Mouse (Mus musculus) MEL (cell line): ENCODE results near the gene Cyp2d26. TPM values are rescaled to one million over a fixed set of nuclear protein-coding genes. Genes with fewer than 3 reads are reported as not detected.

Experiments used
- DNase-seq: peaks from one replicate; pipeline ENCODE4 v3.0.0; 2011; ENCODE audit warnings: low read depth, low spot score
- H3K27ac ChIP-seq: 2 replicates; pipeline ENCODE4 v1.5.1; 2012; ENCODE audit warnings: low read depth, mild to moderate bottlenecking, control low read depth, low read length, moderate library complexity; ENCODE audit not compliant: control insufficient read depth
- H3K27me3 ChIP-seq, 2 experiments: fragments of 150-350 bp in 1 of 2; sonication (generic) in 1 of 2; 2 replicates each; pipeline ENCODE4 v1.6.1; 2012; ENCODE audit warnings: low read length in 2 of 2, mild to moderate bottlenecking in 2 of 2, improper control_type of control experiment in 1 of 2, moderate library complexity in 1 of 2; ENCODE audit not compliant: insufficient read depth in 2 of 2, control insufficient read depth in 1 of 2
- H3K36me3 ChIP-seq, 2 experiments: 2 replicates each; pipeline ENCODE4 v1.6.1; 2012 to 2014; ENCODE audit warnings: low read length in 2 of 2, improper control_type of control experiment in 1 of 2, inconsistent platforms in 1 of 2, mild to moderate bottlenecking in 1 of 2; ENCODE audit not compliant: insufficient read depth in 2 of 2, control insufficient read depth in 1 of 2
- H3K4me1 ChIP-seq, 2 experiments: fragments of 150-350 bp in 1 of 2; sonication (generic) in 1 of 2; 2 replicates each; pipeline ENCODE4 v1.6.1; 2012; ENCODE audit warnings: low read length in 2 of 2, improper control_type of control experiment in 1 of 2, mild to moderate bottlenecking in 1 of 2; ENCODE audit not compliant: insufficient read depth in 2 of 2, control insufficient read depth in 1 of 2
- H3K4me3 ChIP-seq, 2 experiments: fragments of 150-350 bp in 1 of 2; sonication (generic) in 1 of 2; 2 replicates each; pipeline ENCODE4 v1.5.1; 2012; ENCODE audit warnings: low read depth in 2 of 2, low read length in 2 of 2, mild to moderate bottlenecking in 2 of 2, moderate library complexity in 2 of 2, control low read depth in 1 of 2, improper control_type of control experiment in 1 of 2; ENCODE audit not compliant: control insufficient read depth in 1 of 2, insufficient read depth in 1 of 2
- H3K79me2 ChIP-seq: 2 replicates; pipeline ENCODE4 v1.6.1; 2012; ENCODE audit warnings: mild to moderate bottlenecking, low read length, moderate library complexity; ENCODE audit not compliant: control insufficient read depth, poor library complexity, insufficient read depth
- H3K9ac ChIP-seq: 2 replicates; pipeline ENCODE4 v1.6.1; 2012; ENCODE audit warnings: low read depth, mild to moderate bottlenecking, control low read depth, low read length, moderate library complexity; ENCODE audit not compliant: control insufficient read depth, poor library complexity, severe bottlenecking
- H3K9me3 ChIP-seq: fragments of 150-350 bp; sonication (generic); replicated peaks from 2 replicates; pipeline ENCODE4 v1.6.1; 2012; ENCODE audit warnings: mild to moderate bottlenecking, low read length, improper control_type of control experiment, moderate library complexity; ENCODE audit not compliant: insufficient read depth
- CHD2 ChIP-seq: IDR thresholded peaks from 2 replicates; pipeline ENCODE4 v1.6.1; 2011; ENCODE audit warnings: low read length, improper control_type of control experiment
- CTCF ChIP-seq, 3 experiments: IDR thresholded peaks in 2 of 3; conservative IDR thresholded peaks in 1 of 3; 2 replicates each; pipeline ENCODE4 v1.5.1; 2011 to 2012; ENCODE audit warnings: low read length in 3 of 3, low read depth in 2 of 3, mild to moderate bottlenecking in 2 of 3, improper control_type of control experiment in 1 of 3, inconsistent platforms in 1 of 3, mixed read lengths in 1 of 3, moderate library complexity in 1 of 3; ENCODE audit not compliant: control insufficient read depth in 1 of 3, insufficient read depth in 1 of 3, poor library complexity in 1 of 3, severe bottlenecking in 1 of 3
- ELF1 ChIP-seq: IDR thresholded peaks from 2 replicates; pipeline ENCODE4 v1.6.1; 2014; ENCODE audit warnings: low read depth, mild to moderate bottlenecking, inconsistent platforms, low read length, improper control_type of control experiment, moderate library complexity
- EP300 ChIP-seq, 2 experiments: IDR thresholded peaks; 2 replicates each; pipeline ENCODE4 v1.6.1; 2011; ENCODE audit warnings: improper control_type of control experiment in 2 of 2, low read length in 2 of 2, low read depth in 1 of 2, mild to moderate bottlenecking in 1 of 2
- ETS1 ChIP-seq: IDR thresholded peaks from 2 replicates; pipeline ENCODE4 v1.6.1; 2012; ENCODE audit warnings: low read depth, mild to moderate bottlenecking, inconsistent platforms, low read length, improper control_type of control experiment, moderate library complexity
- GABPA ChIP-seq: IDR thresholded peaks from 2 replicates; pipeline ENCODE4 v1.6.1; 2012; ENCODE audit warnings: low read depth, mild to moderate bottlenecking, inconsistent platforms, low read length, improper control_type of control experiment, moderate library complexity
- HCFC1 ChIP-seq: IDR thresholded peaks from 2 replicates; pipeline ENCODE4 v1.6.1; 2012; ENCODE audit warnings: low read depth, mild to moderate bottlenecking, inconsistent platforms, low read length, improper control_type of control experiment, moderate library complexity
- KAT2A ChIP-seq: conservative IDR thresholded peaks from 2 replicates; pipeline ENCODE4 v1.6.1; 2012; ENCODE audit warnings: low read depth, low read length, improper control_type of control experiment, inconsistent platforms
- MAFK ChIP-seq: IDR thresholded peaks from 2 replicates; pipeline ENCODE4 v1.6.1; 2011; ENCODE audit warnings: low read depth, mild to moderate bottlenecking, low read length, improper control_type of control experiment, borderline replicate concordance
- MAX ChIP-seq: IDR thresholded peaks from 2 replicates; pipeline ENCODE4 v1.6.1; 2011; ENCODE audit warnings: low read length, improper control_type of control experiment
- MAZ ChIP-seq: IDR thresholded peaks from 2 replicates; pipeline ENCODE4 v1.6.1; 2012; ENCODE audit warnings: low read depth, mild to moderate bottlenecking, inconsistent platforms, low read length, improper control_type of control experiment
- NRF1 ChIP-seq: IDR thresholded peaks from 2 replicates; pipeline ENCODE4 v1.6.1; 2014; ENCODE audit warnings: low read depth, mild to moderate bottlenecking, inconsistent platforms, low read length, improper control_type of control experiment, moderate library complexity; ENCODE audit not compliant: poor library complexity, insufficient read depth, severe bottlenecking
- POLR2A ChIP-seq, 2 experiments: IDR thresholded peaks; 2 replicates each; pipeline ENCODE4 v1.6.1; 2011 to 2012; ENCODE audit warnings: low read length in 2 of 2, mild to moderate bottlenecking in 2 of 2, control low read depth in 1 of 2, improper control_type of control experiment in 1 of 2, low read depth in 1 of 2, moderate library complexity in 1 of 2; ENCODE audit not compliant: control insufficient read depth in 1 of 2, insufficient read depth in 1 of 2, poor library complexity in 1 of 2
- POLR2AphosphoS2 ChIP-seq: IDR thresholded peaks from 2 replicates; pipeline ENCODE4 v1.6.1; 2011; ENCODE audit warnings: low read length, improper control_type of control experiment
- SIN3A ChIP-seq: IDR thresholded peaks from 2 replicates; pipeline ENCODE4 v1.6.1; 2012; ENCODE audit warnings: low read length, improper control_type of control experiment, inconsistent platforms
- SMC3 ChIP-seq: IDR thresholded peaks from 2 replicates; pipeline ENCODE4 v1.6.1; 2011; ENCODE audit warnings: low read depth, low read length, improper control_type of control experiment
- TCF12 ChIP-seq: IDR thresholded peaks from 2 replicates; pipeline ENCODE4 v1.6.1; 2014; ENCODE audit warnings: low read depth, mild to moderate bottlenecking, inconsistent platforms, low read length, improper control_type of control experiment, moderate library complexity
- UBTF ChIP-seq: IDR thresholded peaks from 2 replicates; pipeline ENCODE4 v1.6.1; 2012; ENCODE audit warnings: low read depth, mild to moderate bottlenecking, inconsistent platforms, low read length, improper control_type of control experiment, moderate library complexity, borderline replicate concordance; ENCODE audit not compliant: insufficient read depth
- USF1 ChIP-seq: IDR thresholded peaks from 2 replicates; pipeline ENCODE4 v1.6.1; 2014; ENCODE audit warnings: low read depth, mild to moderate bottlenecking, inconsistent platforms, low read length, improper control_type of control experiment, moderate library complexity
- ZKSCAN1 ChIP-seq: IDR thresholded peaks from 2 replicates; pipeline ENCODE4 v1.6.1; 2012; ENCODE audit warnings: low read depth, mild to moderate bottlenecking, inconsistent platforms, low read length, improper control_type of control experiment, moderate library complexity
- ZMIZ1 ChIP-seq: IDR thresholded peaks from 2 replicates; pipeline ENCODE4 v1.6.1; 2012; ENCODE audit warnings: low read depth, mild to moderate bottlenecking, inconsistent platforms, low read length, improper control_type of control experiment, moderate library complexity
- polyA plus RNA-seq, 2 experiments: library from polyadenylated mRNA; stranded (reverse) in 1 of 2; unstranded in 1 of 2; fragments of >175 nt in 1 of 2; fragments of >200 nt in 1 of 2; gene quantifications; 2 replicates each; pipeline versions ENCODE4 v1.2.1 to v1.2.4; 2012; ENCODE audit warnings: low replicate concordance in 2 of 2, low read depth in 1 of 2; ENCODE audit not compliant: insufficient read length in 2 of 2, insufficient read depth in 1 of 2, missing spikeins in 1 of 2
- total RNA-seq: library from RNA; depleted of rRNA; stranded (reverse); fragments of 300-350 nt; gene quantifications from 2 replicates; pipeline ENCODE4 v1.2.3, GENCODE M21; 2012

Cyp2d26 gene
- total and polyA plus RNA-seq, 3 experiments, result not detected

DNA sequence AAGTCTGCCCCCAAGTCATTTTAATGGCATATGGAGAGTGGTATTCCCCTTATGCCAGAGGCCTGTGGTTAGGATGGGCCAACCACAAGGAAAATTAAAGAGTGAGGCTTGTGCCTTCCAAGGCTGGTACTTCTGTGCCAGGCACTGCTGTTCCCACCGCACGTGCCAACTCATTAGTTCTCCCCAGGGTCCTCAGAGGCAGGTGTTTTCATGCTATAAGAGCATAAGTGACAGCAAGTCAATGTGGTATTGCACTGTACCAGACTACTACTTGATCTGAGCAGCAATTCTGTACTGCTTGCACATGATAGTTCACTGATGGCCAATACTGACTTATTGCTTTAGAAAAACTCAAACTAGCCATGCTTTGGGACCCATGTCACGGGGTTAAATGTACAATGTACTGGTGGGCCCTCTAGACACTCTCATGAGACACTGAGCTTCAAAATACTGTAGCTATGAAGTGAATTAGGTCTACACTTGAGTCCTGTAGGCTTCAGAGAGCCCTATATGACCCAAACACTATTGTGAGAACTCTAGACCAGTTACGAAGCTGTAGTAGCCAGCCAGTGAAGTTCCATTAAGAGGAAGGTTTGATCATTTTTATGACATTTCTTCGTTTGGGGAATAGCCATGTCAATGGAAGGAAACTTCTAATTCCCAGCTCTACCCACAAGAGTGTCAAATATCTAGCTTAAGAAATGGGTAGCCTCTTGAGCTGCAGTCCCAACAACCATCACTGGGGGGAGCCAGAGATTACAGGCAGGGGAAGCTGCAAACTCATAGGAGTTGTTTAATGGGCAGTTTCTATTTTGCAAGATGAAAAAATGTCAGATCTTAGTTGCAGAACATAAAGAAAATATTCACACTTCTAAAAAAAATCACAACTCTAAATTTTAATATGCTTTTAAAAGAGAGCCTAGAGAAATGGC is 10.9 kb upstream of the Cyp2d26 start (continued):
- TF ChIP-seq NRF1, result no peak
- TF ChIP-seq POLR2AphosphoS2, result peak; percentile 61
- TF ChIP-seq USF1, result no peak

GRCm38 (mm10) chr15:82795936-82796440 is 1.9 kb upstream of the Cyp2d26 start:
- Histone ChIP-seq H3K4me1 (no peaks in the 10 kb centered on the region), H3K27me3 (no peaks in the 10 kb centered on the region; a peak in 1 of 4 replicates), H3K79me2 (no peaks in the 10 kb centered on the region), H3K36me3 (no peaks in the 10 kb centered on the region), H3K9ac (no peak overlapping the region), H3K27ac (no peak overlapping the region), H3K9me3 (no peaks in the 10 kb centered on the region), H3K4me3 (no peak overlapping the region)
- no peak for TF ChIP-seq MAZ
- TF ChIP-seq ZKSCAN1, result no peak
- no peak for TF ChIP-seq SIN3A
- no peak for TF ChIP-seq ELF1
- TF ChIP-seq UBTF, result no peak
- no peak for TF ChIP-seq POLR2A (IDR thresholded peaks at IDR 0.05; ENCODE audit: control insufficient read depth in 1 of 2, insufficient read depth in 1 of 2, low read depth in 1 of 2, low read length in 2 of 2, poor library complexity in 1 of 2)
- no peak for TF ChIP-seq KAT2A
- no peak for TF ChIP-seq MAX
- TF ChIP-seq CHD2, result no peak
- TF ChIP-seq NRF1, result no peak
- no peak for TF ChIP-seq SMC3
- no peak for TF ChIP-seq ETS1
- TF ChIP-seq GABPA, result no peak
- TF ChIP-seq CTCF (IDR thresholded peaks at IDR 0.05 in 2 of 3, conservative IDR thresholded peaks at IDR 0.05 in 1 of 3; ENCODE audit: control insufficient read depth in 1 of 3, insufficient read depth in 1 of 3, low read depth in 2 of 3, low read length in 3 of 3, poor library complexity in 1 of 3, severe bottlenecking in 1 of 3), result no peak
- no peak for TF ChIP-seq ZMIZ1
- TF ChIP-seq MAFK, result no peak
- TF ChIP-seq HCFC1, result no peak
- TF ChIP-seq USF1, result no peak
- no peak for TF ChIP-seq TCF12
- no peak for TF ChIP-seq EP300 (IDR thresholded peaks at IDR 0.05; ENCODE audit: low read depth in 1 of 2, low read length in 2 of 2)
- no peak for DNase-seq
